Mouse (Mus musculus) limb, embryonic 12.5 days (tissue): ENCODE measurements around the gene Morc1. TPM values are rescaled to one million over a fixed set of nuclear protein-coding genes. Genes with fewer than 3 reads are reported as not detected.
A peak's percentile ranks its signal among the peaks of the same experiment; 100 is the strongest.

Source experiments
- ATAC-seq: fragments of 200-750 bp; cut with Nextera tagmentation; 2 replicates; pipeline ENCODE4 v1.8.0; 2017; ENCODE audit warnings: low read depth, moderate TSS enrichment; ENCODE audit not compliant: insufficient number of reproducible peaks, insufficient read depth, low FRiP score, low TSS enrichment
- H3K27ac ChIP-seq: fragments of 300-500 bp; sonication (generic); 2 replicates; pipeline ENCODE4 v1.5.1; 2016; ENCODE audit warnings: mild to moderate bottlenecking, moderate library complexity
- H3K27me3 ChIP-seq: fragments of 300-500 bp; sonication (generic); 2 replicates; pipeline ENCODE4 v1.6.1; 2016; ENCODE audit warnings: mild to moderate bottlenecking, moderate library complexity
- H3K36me3 ChIP-seq: fragments of 300-500 bp; sonication (generic); 2 replicates; pipeline ENCODE4 v1.6.1; 2016; ENCODE audit warnings: mild to moderate bottlenecking, moderate library complexity
- H3K4me1 ChIP-seq: fragments of 300-500 bp; sonication (generic); replicated peaks from 2 replicates; pipeline ENCODE4 v1.6.1; 2016
- H3K4me2 ChIP-seq: fragments of 300-500 bp; sonication (generic); 2 replicates; pipeline ENCODE4 v1.6.1; 2016; ENCODE audit warnings: mild to moderate bottlenecking, moderate library complexity
- H3K4me3 ChIP-seq: fragments of 300-500 bp; sonication (generic); replicated peaks from 2 replicates; pipeline ENCODE4 v1.5.1; 2016; ENCODE audit warnings: mild to moderate bottlenecking
- H3K9ac ChIP-seq: fragments of 300-500 bp; sonication (generic); replicated peaks from 2 replicates; pipeline ENCODE4 v1.6.1; 2016; ENCODE audit warnings: mild to moderate bottlenecking, moderate library complexity
- H3K9me3 ChIP-seq: fragments of 300-500 bp; sonication (generic); 2 replicates; pipeline ENCODE4 v1.6.1; 2016; ENCODE audit warnings: mild to moderate bottlenecking, moderate library complexity
- WGBS: fragments of 180-500 bp; shearing (Covaris S2); methylation state at CpG from one replicate; pipeline ENCODE4 v1.1.7; 2016; 5-methylcytosine and 5-hydroxymethylcytosine counted together
- polyA plus RNA-seq: library from polyadenylated mRNA; unstranded; fragments of >200 nt; fragmentation: Nextera tagmentation; extraction: Ambion mirVana; gene quantifications from 2 replicates; pipeline ENCODE4 v1.2.1, GENCODE M21; 2016

The Morc1 gene
- polyA plus RNA-seq, 1 experiment from 2014 or later = 0.06 TPM

DNA sequence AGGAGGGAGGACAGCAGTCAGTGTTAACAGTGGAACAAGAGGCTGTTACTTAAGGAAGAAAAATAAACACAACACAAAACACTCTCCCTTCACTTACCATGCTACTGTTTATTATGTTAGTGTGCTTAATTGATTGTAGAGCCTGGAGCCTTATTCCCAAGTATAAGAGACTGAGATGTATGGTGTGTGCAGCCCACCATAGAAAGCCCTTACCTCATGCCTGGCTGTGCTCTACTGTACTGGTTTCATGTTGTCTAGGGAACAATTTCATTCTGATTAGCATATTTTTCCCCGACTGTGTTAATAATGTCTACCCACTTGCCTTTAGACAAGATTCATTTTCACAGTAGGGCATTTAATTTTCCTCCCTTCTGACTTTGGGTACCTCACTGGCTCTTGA is 164.2 kb downstream of the Morc1 start:
- H3K9ac ChIP-seq = no peak overlapping the region
- WGBS = 79% methylated on average over 1 of the region's 1 CpGs
- no peak overlapping the region for H3K4me2 ChIP-seq
- no peaks in the 10 kb centered on the region for H3K27me3 ChIP-seq
- ATAC-seq = no peak
- H3K36me3 ChIP-seq = no peaks in the 10 kb centered on the region
- no peaks in the 10 kb centered on the region for H3K9me3 ChIP-seq
- no peak overlapping the region for H3K4me3 ChIP-seq
- no peaks in the 10 kb centered on the region for H3K4me1 ChIP-seq
- H3K27ac ChIP-seq = no peak overlapping the region

DNA sequence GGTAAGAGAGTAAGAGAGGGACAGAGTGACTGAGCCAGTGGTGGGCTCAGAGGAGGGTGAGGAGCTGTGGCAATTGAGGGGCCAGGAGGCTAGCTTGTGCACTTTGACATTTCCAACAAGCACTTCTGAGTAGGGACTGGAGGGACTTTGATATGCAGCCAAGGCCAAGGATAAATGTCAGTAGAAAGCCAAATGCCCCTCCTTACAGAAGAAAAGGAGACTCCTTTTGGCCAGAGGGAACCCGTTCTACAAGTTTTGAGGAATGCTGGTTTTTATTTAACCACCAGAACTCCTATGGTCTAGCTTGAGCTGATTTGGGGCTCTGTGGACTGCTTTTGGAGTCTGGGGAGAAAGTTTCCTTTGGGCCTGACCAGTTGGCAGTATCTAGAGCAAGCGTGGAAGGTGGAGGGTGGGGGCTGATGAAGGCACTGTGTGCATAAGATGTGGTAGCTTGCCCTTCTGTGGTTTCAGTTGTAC is 172.7 kb downstream of the Morc1 start:
- H3K27me3 ChIP-seq = 0 out of 2 replicates have a peak, but pooled peaks cover 4% of the 10 kb centered on the region
- no peak for ATAC-seq
- 86% methylated on average over 2 of the region's 2 CpGs for WGBS

DNA sequence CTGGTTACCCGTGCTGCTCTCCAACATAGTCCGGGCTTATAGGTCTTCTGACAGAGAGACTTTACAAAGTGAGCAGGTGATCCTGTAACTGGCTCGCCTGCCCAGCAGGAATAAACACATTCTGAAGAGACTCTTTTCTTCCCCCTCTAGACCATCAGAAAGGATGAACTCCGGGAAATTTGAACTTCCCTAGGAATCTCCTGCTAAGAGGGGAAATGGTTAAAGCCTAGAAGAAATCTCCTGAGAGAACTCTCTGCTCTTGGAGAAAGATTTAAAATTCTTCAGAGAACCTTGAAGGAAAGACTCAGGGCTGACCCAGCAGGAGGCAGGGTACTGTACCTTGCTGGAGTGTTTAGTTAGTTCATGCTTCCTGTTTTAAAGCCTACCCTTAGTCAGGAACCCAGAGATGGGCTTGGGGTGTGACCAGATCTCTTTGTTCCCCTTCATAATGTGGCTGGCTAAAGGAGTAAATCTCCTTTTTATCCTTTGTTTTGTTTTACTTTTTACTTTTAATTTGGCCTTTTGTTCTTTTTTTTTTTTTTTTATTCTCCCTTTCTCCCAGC is 175.5 kb downstream of the Morc1 start:
- no peaks in the 10 kb centered on the region for H3K27me3 ChIP-seq
- H3K36me3 ChIP-seq = no peaks in the 10 kb centered on the region
- no peaks in the 10 kb centered on the region for H3K9me3 ChIP-seq
- H3K9ac ChIP-seq = no peak overlapping the region
- no peak overlapping the region for H3K27ac ChIP-seq
- no peaks in the 10 kb centered on the region for H3K4me1 ChIP-seq
- WGBS = 59% methylated on average over 4 of the region's 4 CpGs
- H3K4me3 ChIP-seq = no peak overlapping the region
- ATAC-seq = no peak
- H3K4me2 ChIP-seq = no peak overlapping the region

More for the DNA sequence above, 172.7 kb downstream of the Morc1 start:
- Histone ChIP-seq H3K27ac (no peak overlapping the region), H3K4me2 (no peak overlapping the region), H3K36me3 (no peaks in the 10 kb centered on the region), H3K4me3 (no peak overlapping the region), H3K9ac (no peak overlapping the region), H3K4me1 (no peaks in the 10 kb centered on the region), H3K9me3 (no peaks in the 10 kb centered on the region)

- H3K4me3 ChIP-seq = no peak overlapping the region
- H3K4me2 ChIP-seq = no peak overlapping the region
- no peaks in the 10 kb centered on the region for H3K36me3 ChIP-seq
- H3K4me1 ChIP-seq = no peaks in the 10 kb centered on the region
- no peak for ATAC-seq
- no peak overlapping the region for H3K9ac ChIP-seq
- whole genome bisulfite sequencing = 89% methylated on average over 3 of the region's 3 CpGs
- H3K9me3 ChIP-seq = no peaks in the 10 kb centered on the region
- H3K27me3 ChIP-seq = no peaks in the 10 kb centered on the region
- H3K27ac ChIP-seq = no peak overlapping the region
These were observed 177.2 kb downstream of the Morc1 start for GRCm38 (mm10) chr16:48608224-48608623.

DNA sequence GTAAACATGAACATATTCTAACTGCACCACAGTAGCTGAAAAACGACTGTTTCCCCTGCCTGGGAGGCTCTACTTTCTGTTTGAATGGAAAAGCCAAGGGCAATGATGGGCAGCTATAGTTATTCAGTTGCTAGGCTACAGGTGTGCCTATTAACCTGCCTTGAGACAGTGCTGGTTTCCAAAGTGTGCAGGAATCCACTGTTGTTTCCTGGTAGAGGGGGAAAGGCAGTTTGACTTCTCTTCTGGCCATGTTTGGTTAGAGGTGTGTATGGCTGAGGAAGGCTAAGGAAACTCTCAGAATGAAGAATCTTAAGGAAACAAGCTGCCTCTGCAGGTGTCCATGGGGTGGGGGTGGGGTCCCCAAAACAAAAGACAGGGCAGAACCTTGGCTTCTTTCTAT is 179.8 kb downstream of the Morc1 start:
- no peak overlapping the region for H3K27ac ChIP-seq
- ATAC-seq = no peak
- WGBS = 59% methylated on average over 1 of the region's 1 CpGs

DNA sequence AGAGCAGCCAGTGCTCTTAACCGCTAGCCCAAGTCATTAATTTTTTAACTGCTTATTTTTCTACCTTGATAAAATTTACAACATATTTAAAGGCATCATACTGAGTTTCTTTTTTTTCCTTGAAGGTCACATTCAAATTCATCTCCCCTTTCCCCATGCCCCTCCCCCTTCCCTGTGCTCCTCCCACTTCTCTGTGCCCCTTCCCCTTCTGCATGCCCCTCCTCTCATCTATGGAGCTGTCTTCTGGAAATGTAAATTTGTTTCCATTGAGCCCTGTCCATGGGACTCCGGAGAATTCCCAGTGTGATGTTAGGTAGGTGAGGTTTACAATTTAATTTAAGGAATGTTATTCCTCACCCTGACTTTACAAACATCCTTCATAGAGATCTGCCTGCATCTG is 180.4 kb downstream of the Morc1 start:
- no peaks in the 10 kb centered on the region for H3K4me1 ChIP-seq

More for the DNA sequence above, 179.8 kb downstream of the Morc1 start:
- no peaks in the 10 kb centered on the region for H3K9me3 ChIP-seq
- H3K27me3 ChIP-seq = no peaks in the 10 kb centered on the region
- no peaks in the 10 kb centered on the region for H3K36me3 ChIP-seq
- H3K4me3 ChIP-seq = no peak overlapping the region
- H3K9ac ChIP-seq = no peak overlapping the region
- H3K4me2 ChIP-seq = no peak overlapping the region
- no peaks in the 10 kb centered on the region for H3K4me1 ChIP-seq

DNA sequence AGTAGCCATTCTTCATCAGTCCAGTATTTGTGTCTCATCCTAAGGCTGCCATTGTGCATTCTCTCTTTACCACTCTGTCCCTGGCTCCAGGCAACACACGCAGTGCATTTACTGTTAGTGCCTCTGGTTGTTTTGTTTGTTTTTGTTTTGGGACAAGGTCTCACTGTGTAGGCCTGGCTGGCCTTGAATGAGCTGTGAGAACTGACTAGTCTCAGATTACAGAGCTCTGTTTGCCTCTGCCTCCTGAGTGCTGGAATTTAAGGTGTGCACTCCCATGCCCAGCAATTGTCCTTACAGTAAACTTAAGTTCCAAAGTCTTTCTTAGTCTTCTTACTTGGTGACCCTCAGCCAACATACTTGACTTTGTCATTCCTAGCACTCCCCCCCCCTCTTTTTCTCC is 182.7 kb downstream of the Morc1 start:
- ATAC-seq = no peak
- Histone ChIP-seq H3K4me2 (no peak overlapping the region), H3K36me3 (no peaks in the 10 kb centered on the region), H3K9ac (no peak overlapping the region), H3K27ac (no peak overlapping the region), H3K27me3 (no peaks in the 10 kb centered on the region), H3K4me1 (no peaks in the 10 kb centered on the region), H3K9me3 (no peaks in the 10 kb centered on the region), H3K4me3 (no peak overlapping the region)
- 22% methylated on average over 1 of the region's 1 CpGs for WGBS

More for the DNA sequence above, 180.4 kb downstream of the Morc1 start:
- H3K27ac ChIP-seq = no peak overlapping the region
- H3K36me3 ChIP-seq = no peaks in the 10 kb centered on the region
- no peak overlapping the region for H3K9ac ChIP-seq
- H3K4me2 ChIP-seq = no peak overlapping the region
- no peak for ATAC-seq
- no peaks in the 10 kb centered on the region for H3K9me3 ChIP-seq
- H3K4me3 ChIP-seq = no peak overlapping the region
- 74% methylated on average over 2 of the region's 2 CpGs for WGBS
- H3K27me3 ChIP-seq = no peaks in the 10 kb centered on the region

DNA sequence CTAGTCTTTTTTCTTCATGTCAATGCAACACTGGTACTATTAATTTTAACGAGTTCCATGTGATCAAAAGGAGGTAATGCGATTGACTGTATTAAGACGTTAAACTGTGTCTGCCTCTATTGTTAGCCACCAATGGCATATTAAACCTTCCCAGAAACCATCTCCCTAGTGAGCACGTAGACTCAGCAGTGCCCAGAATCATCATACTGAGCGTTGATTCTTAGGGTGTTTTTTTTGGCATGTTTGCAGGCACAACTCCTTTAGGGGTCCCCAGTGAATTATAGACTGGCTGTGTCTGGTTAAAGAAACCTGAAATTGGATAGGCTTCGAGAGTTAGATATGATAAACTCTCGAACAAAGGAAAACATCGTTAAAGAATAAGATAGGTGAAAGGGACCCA is 189.5 kb downstream of the Morc1 start:
- no peak overlapping the region for H3K4me3 ChIP-seq
- no peaks in the 10 kb centered on the region for H3K36me3 ChIP-seq
- ATAC-seq = peak; percentile 68; the same call in 1 of the 2 replicates
- H3K4me2 ChIP-seq = no peak overlapping the region
- H3K27me3 ChIP-seq = no peaks in the 10 kb centered on the region
- H3K9me3 ChIP-seq = no peaks in the 10 kb centered on the region
- 23% methylated on average over 8 of the region's 8 CpGs for WGBS
- H3K9ac ChIP-seq = no peak overlapping the region
- no peaks in the 10 kb centered on the region; the same call in 1 of the 2 replicates for H3K4me1 ChIP-seq
- no peak overlapping the region for H3K27ac ChIP-seq

- H3K9me3 ChIP-seq = no peaks in the 10 kb centered on the region
- H3K36me3 ChIP-seq = no peaks in the 10 kb centered on the region
- H3K9ac ChIP-seq = no peak overlapping the region
- H3K4me1 ChIP-seq = no peaks in the 10 kb centered on the region; the same call in 1 of the 2 replicates
- WGBS = 29% methylated on average over 2 of the region's 2 CpGs
- ATAC-seq = no peak
- H3K27ac ChIP-seq = no peak overlapping the region
- no peak overlapping the region for H3K4me2 ChIP-seq
- no peaks in the 10 kb centered on the region for H3K27me3 ChIP-seq
- H3K4me3 ChIP-seq = no peak overlapping the region
These were observed 190.0 kb downstream of the Morc1 start for GRCm38 (mm10) chr16:48621019-48621418.

GRCm38 (mm10) chr16:48623447-48623846 is 192.4 kb downstream of the Morc1 start:
- H3K4me1 ChIP-seq = no peaks in the 10 kb centered on the region; the same call in 1 of the 2 replicates
- H3K9ac ChIP-seq = no peak overlapping the region
- H3K9me3 ChIP-seq = no peaks in the 10 kb centered on the region
- H3K27me3 ChIP-seq = no peaks in the 10 kb centered on the region
- H3K27ac ChIP-seq = no peak overlapping the region
- 87% methylated on average over 1 of the region's 1 CpGs for WGBS
- no peak overlapping the region for H3K4me3 ChIP-seq
- no peaks in the 10 kb centered on the region for H3K36me3 ChIP-seq
- ATAC-seq = no peak
- no peak overlapping the region for H3K4me2 ChIP-seq

DNA sequence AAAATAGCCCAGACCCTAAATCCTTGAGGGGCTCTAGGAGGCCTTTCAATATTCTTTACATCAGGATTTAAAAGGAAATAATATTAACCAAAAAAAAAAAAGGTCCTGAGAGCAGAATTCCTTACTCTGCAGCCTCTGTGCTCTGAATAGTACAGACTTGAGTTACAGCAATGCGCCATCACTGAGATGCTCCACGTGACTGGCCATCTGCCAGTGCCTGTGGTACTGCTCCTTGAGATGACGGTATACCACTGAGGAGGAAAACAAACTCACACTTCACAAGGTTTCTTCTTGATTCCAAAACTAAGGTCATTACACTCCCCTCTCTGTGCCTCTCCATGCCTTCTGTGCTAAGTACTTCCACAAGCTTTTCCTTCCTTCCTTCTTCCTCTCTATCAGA is 195.1 kb downstream of the Morc1 start:
- Histone ChIP-seq H3K36me3 (no peaks in the 10 kb centered on the region), H3K27me3 (no peaks in the 10 kb centered on the region), H3K9ac (no peak overlapping the region), H3K9me3 (no peaks in the 10 kb centered on the region), H3K4me3 (no peak overlapping the region), H3K27ac (no peak overlapping the region), H3K4me2 (no peak overlapping the region), H3K4me1 (no peaks in the 10 kb centered on the region)
- 83% methylated on average over 3 of the region's 3 CpGs for WGBS
- no peak for ATAC-seq

DNA sequence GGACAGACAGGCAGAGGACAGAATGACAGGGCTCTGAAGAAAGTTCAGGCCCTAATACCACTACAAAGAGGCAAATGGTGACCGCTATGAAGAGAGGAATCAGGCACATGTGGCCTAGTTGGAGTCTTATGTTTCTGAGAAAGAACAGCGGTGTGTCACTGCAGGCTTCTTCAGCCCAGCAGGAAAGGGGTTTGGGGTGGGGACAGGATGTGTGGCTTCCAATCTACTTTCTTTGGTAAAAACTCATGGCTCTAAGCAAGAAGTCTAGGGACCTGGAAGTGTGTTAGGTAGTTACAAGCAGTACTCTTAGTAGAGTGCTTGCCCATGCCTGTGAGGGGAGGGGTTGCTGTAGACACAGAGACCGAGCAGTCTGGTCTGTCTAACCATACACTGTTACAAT is 196.3 kb downstream of the Morc1 start:
- H3K36me3 ChIP-seq = no peaks in the 10 kb centered on the region
- no peak for ATAC-seq
- WGBS = 93% methylated on average over 3 of the region's 3 CpGs

More for the DNA sequence above, 196.3 kb downstream of the Morc1 start:
- H3K9me3 ChIP-seq = no peaks in the 10 kb centered on the region
- H3K27ac ChIP-seq = no peak overlapping the region
- no peak overlapping the region for H3K9ac ChIP-seq
- H3K4me2 ChIP-seq = no peak overlapping the region
- H3K4me1 ChIP-seq = no peaks in the 10 kb centered on the region
- no peaks in the 10 kb centered on the region for H3K27me3 ChIP-seq
- H3K4me3 ChIP-seq = no peak overlapping the region
